Mouse (Mus musculus): Measurements from ENCODE around the gene Khdc3. TPM values are rescaled to one million over a fixed set of nuclear protein-coding genes. Genes with fewer than 3 reads are reported as not detected.

Khdc3 gene
- polyA plus RNA-seq, 1 experiment from 2014 or later: not detected

DNA sequence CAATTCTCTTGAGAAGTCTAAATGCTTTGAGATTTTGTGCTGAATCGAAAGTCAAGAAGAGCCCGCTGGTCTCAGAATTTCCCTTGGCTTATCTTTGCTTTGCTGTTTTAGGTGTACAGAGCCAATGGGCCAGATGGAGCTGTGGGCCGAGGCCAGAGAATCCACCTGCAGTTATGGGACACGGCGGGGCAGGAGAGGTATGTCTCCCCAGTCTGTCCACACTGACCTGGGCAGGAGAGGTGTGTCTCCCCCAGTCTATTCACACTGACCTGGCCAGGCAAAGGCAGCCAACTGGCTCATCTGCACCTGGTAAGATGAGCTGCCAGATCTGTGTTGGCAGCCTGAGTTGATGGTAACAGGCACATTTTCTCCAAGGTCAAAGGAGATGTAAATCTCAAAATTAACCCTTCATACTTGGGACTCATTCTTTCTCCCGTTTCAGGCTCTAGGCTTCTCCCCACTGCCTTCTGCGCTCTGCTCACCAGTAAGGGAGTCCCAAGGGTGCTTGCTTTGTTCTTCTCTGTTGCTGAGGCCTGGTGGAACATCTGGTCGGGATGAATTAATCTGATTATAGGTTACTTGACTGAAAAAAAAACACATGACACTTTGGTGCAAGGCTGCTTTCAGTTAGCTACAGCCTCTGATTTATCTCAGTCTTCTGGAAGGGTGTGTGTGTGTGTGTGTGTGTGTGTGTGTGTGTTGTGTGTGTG is 19.2 kb upstream of the Khdc3 start:
- Histone ChIP-seq H3K4me1 (no peaks in the 10 kb centered on the region), H3K27ac (no peak overlapping the region), H3K9me3 (no peaks in the 10 kb centered on the region), H3K9ac (no peak overlapping the region), H3K36me3 (no peaks in the 10 kb centered on the region), H3K27me3 (no peaks in the 10 kb centered on the region), H3K4me3 (no peak overlapping the region), H3K4me2 (no peak overlapping the region)
- WGBS: 74% methylated on average over 8 of the region's 8 CpGs
- no peak for ATAC-seq (ENCODE audit: borderline replicate concordance, extremely low read depth, low FRiP score, low TSS enrichment)

- H3K9ac ChIP-seq: no peak overlapping the region
- WGBS: 65% methylated on average over 6 of the region's 6 CpGs
- no peaks in the 10 kb centered on the region for H3K27me3 ChIP-seq
- no peak overlapping the region for H3K27ac ChIP-seq
- peaks cover 2% of the 10 kb centered on the region; the same call in 1 of the 2 replicates for H3K4me1 ChIP-seq
- no peak overlapping the region for H3K4me2 ChIP-seq
- no peak overlapping the region for H3K4me3 ChIP-seq
- no peak for ATAC-seq (ENCODE audit: borderline replicate concordance, extremely low read depth, low FRiP score, low TSS enrichment)
- H3K9me3 ChIP-seq: no peaks in the 10 kb centered on the region
- no peaks in the 10 kb centered on the region for H3K36me3 ChIP-seq
Observed at GRCm38 (mm10) chr9:73083956-73084355, 17.7 kb upstream of the Khdc3 start.

DNA sequence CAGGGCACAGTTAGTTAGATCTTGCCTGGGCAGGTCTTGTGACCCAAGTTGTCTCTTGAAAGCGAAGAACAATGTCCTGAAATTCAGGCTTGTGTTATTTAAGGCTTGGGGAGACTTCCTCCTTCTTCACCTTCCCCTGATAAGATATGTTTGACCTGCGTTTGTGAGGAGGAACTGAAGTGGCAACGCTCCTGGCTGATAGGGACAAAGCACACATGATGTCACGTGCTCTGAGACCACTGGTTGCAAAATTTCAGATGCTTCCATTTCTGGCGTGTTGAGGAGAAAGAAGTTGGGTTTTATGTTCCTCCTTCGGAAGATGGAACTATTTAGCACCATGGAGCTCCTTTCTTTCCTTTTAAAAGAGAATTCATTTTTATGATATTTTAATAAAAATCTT is 15.8 kb upstream of the Khdc3 start:
- Histone ChIP-seq H3K27ac (no peak overlapping the region), H3K27me3 (no peaks in the 10 kb centered on the region), H3K9ac (no peak overlapping the region), H3K9me3 (no peaks in the 10 kb centered on the region), H3K36me3 (no peaks in the 10 kb centered on the region), H3K4me1 (peaks cover 8% of the 10 kb centered on the region; the same call in 1 of the 2 replicates), H3K4me2 (no peak overlapping the region), H3K4me3 (no peak overlapping the region)
- no peak for ATAC-seq (ENCODE audit: borderline replicate concordance, extremely low read depth, low FRiP score, low TSS enrichment)
- WGBS: 65% methylated on average over 6 of the region's 6 CpGs

DNA sequence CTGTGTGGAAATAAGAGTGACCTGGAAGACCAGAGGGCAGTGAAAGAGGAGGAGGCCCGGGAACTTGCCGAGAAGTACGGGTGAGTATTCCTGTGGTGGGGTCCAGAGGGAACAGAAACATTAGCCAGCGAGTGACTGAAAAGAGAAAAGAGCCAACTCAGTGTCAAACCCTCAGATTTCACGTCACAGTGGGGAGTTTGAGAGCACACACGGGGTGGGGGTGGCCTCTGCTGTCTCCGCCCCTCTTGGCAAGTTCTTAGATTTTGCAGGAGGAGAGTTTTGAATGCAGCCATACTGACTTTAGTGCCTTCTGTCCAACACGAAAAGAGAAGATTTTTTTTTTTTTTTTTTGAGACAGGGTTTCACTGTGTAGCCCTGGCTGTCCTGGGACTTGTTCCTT is 14.5 kb upstream of the Khdc3 start:
- Histone ChIP-seq H3K9ac (no peak overlapping the region), H3K4me2 (no peak overlapping the region), H3K27me3 (no peaks in the 10 kb centered on the region), H3K9me3 (no peaks in the 10 kb centered on the region), H3K4me1 (peaks cover 8% of the 10 kb centered on the region; the same call in 1 of the 2 replicates), H3K4me3 (no peak overlapping the region), H3K36me3 (no peaks in the 10 kb centered on the region), H3K27ac (no peak overlapping the region)
- WGBS: 45% methylated on average over 8 of the region's 8 CpGs
- no peak for ATAC-seq (ENCODE audit: borderline replicate concordance, extremely low read depth, low FRiP score, low TSS enrichment)

DNA sequence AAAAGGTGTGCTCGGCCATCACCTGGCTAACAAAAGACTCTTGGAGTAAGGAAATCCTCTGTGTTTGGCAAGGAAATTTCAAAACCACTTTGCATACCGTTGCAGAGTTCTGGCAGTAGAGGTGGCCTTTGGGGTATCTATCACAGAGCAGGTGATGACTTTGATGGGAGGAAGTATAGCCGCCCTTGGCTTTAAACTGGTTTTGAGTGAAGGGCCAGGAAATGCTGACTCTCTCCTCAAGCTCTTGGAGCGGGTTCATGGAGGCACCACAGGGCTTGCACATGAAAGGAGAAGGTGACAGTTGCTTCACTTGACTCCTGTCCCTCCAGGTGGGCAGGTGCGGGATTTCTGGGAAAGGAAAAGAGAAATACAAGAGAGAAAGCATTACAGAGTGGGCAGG is 14.1 kb upstream of the Khdc3 start:
- H3K9me3 ChIP-seq: no peaks in the 10 kb centered on the region
- H3K4me3 ChIP-seq: no peak overlapping the region
- H3K4me1 ChIP-seq: peaks cover 8% of the 10 kb centered on the region; the same call in 1 of the 2 replicates
- ATAC-seq (ENCODE audit: borderline replicate concordance, extremely low read depth, low FRiP score, low TSS enrichment): no peak
- H3K27ac ChIP-seq: no peak overlapping the region
- H3K36me3 ChIP-seq: no peaks in the 10 kb centered on the region
- no peak overlapping the region for H3K4me2 ChIP-seq
- 59% methylated on average over 5 of the region's 5 CpGs for WGBS
- H3K27me3 ChIP-seq: no peaks in the 10 kb centered on the region
- no peak overlapping the region for H3K9ac ChIP-seq

- Histone ChIP-seq H3K9ac (no peak overlapping the region), H3K4me3 (no peak overlapping the region), H3K4me2 (peak overlapping the region; percentile 16), H3K4me1 (peaks cover 8% of the 10 kb centered on the region; the same call in 1 of the 2 replicates), H3K27me3 (no peaks in the 10 kb centered on the region), H3K36me3 (no peaks in the 10 kb centered on the region), H3K9me3 (no peaks in the 10 kb centered on the region), H3K27ac (peak overlapping the region; percentile 72)
- 45% methylated on average over 16 of the region's 16 CpGs for WGBS
- peak; percentile 64; the same call in 1 of the 2 replicates for ATAC-seq (ENCODE audit: borderline replicate concordance, extremely low read depth, low FRiP score, low TSS enrichment)
Observed at GRCm38 (mm10) chr9:73089222-73089920, 12.3 kb upstream of the Khdc3 start.

- Histone ChIP-seq H3K36me3 (no peaks in the 10 kb centered on the region), H3K4me1 (peaks cover 11% of the 10 kb centered on the region), H3K9me3 (no peaks in the 10 kb centered on the region), H3K4me2 (no peak overlapping the region), H3K9ac (no peak overlapping the region), H3K27me3 (peaks cover 3% of the 10 kb centered on the region; the same call in 1 of the 2 replicates), H3K4me3 (no peak overlapping the region), H3K27ac (peak overlapping the region; percentile 72)
- WGBS: 74% methylated on average over 10 of the region's 10 CpGs
- ATAC-seq (ENCODE audit: borderline replicate concordance, extremely low read depth, low FRiP score, low TSS enrichment): no peak
Observed at GRCm38 (mm10) chr9:73090121-73090520, 11.5 kb upstream of the Khdc3 start.

GRCm38 (mm10) chr9:73091747-73092146 is 9.9 kb upstream of the Khdc3 start:
- H3K27me3 ChIP-seq: peaks cover 10% of the 10 kb centered on the region; the same call in 1 of the 2 replicates
- H3K36me3 ChIP-seq: no peaks in the 10 kb centered on the region
- H3K9ac ChIP-seq: no peak overlapping the region
- no peak for ATAC-seq (ENCODE audit: borderline replicate concordance, extremely low read depth, low FRiP score, low TSS enrichment)
- peaks cover 13% of the 10 kb centered on the region for H3K4me1 ChIP-seq
- no peak overlapping the region for H3K4me3 ChIP-seq
- WGBS: 0% methylated on average over 1 of the region's 1 CpGs
- no peaks in the 10 kb centered on the region for H3K9me3 ChIP-seq
- H3K27ac ChIP-seq: no peak overlapping the region
- H3K4me2 ChIP-seq: no peak overlapping the region

DNA sequence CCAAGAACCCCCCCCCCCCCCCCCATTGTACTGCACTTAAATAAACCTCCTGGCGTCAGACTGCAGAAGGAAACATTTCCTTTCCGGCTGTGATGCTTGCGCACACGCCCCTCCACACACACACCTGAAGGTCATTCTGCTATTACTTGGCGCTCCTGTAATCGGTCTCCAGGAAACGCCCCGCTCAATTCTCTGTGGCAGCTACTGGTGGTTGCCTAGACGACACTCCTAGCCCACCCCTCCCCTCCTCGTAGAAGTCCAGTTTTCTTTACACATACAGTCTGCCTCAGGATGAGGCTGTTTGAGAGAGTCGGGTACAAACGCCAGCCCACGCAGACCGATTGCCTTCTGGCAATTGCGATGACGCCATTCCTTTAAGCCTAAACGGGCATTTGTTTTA is 7.1 kb upstream of the Khdc3 start:
- Histone ChIP-seq H3K4me2 (peak overlapping the region; percentile 22; the same call in 1 of the 2 replicates), H3K9me3 (no peaks in the 10 kb centered on the region), H3K36me3 (no peaks in the 10 kb centered on the region), H3K4me1 (peaks cover 6% of the 10 kb centered on the region), H3K9ac (no peak overlapping the region), H3K27ac (no peak overlapping the region), H3K4me3 (no peak overlapping the region), H3K27me3 (peaks cover 10% of the 10 kb centered on the region; the same call in 1 of the 2 replicates)
- 16% methylated on average over 16 of the region's 17 CpGs for WGBS
- no peak for ATAC-seq (ENCODE audit: borderline replicate concordance, extremely low read depth, low FRiP score, low TSS enrichment)

DNA sequence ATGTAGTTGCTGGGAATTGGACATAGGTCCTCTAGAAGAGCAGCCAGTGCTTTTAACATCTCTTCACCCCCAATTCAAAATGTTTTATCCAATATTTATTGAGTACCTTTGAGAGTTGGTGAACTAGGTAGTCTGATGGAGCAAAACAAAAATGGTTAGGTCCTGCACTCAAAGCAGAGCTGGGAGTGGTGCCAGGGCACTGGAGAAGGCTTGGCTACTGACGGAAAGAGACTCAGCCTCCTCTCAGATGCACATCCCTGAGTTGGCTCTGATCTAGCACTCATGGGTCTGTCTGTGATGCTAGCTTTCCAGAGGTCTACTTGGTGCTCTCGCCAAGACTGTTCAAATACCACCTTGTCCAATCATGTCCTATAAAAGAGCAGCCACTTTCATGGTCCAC is 3.7 kb upstream of the Khdc3 start:
- Histone ChIP-seq H3K27ac (no peak overlapping the region), H3K4me2 (no peak overlapping the region), H3K9me3 (no peaks in the 10 kb centered on the region), H3K36me3 (no peaks in the 10 kb centered on the region), H3K4me1 (peaks cover 6% of the 10 kb centered on the region), H3K4me3 (no peak overlapping the region), H3K27me3 (peaks cover 14% of the 10 kb centered on the region; the same call in 1 of the 2 replicates), H3K9ac (no peak overlapping the region)
- 71% methylated on average over 2 of the region's 2 CpGs for WGBS
- ATAC-seq (ENCODE audit: borderline replicate concordance, extremely low read depth, low FRiP score, low TSS enrichment): no peak

GRCm38 (mm10) chr9:73102181-73102580 is 545 bp downstream of the Khdc3 start, which contains the start of gene Gm20509:
TSS of gene Gm20509 (plus strand) at chr9:73102470.
- Histone ChIP-seq H3K36me3 (no peaks in the 10 kb centered on the region), H3K4me2 (peak within 1 kb of the TSS; percentile 93), H3K27ac (no peak within 1 kb of the TSS), H3K4me1 (peaks cover 8% of the 10 kb centered on the region), H3K9me3 (no peaks in the 10 kb centered on the region), H3K4me3 (peak within 1 kb of the TSS; percentile 47), H3K9ac (peak within 1 kb of the TSS; percentile 48), H3K27me3 (peaks cover 19% of the 10 kb centered on the region)
- 84% methylated on average over 4 of the region's 4 CpGs for WGBS
- ATAC-seq (ENCODE audit: borderline replicate concordance, extremely low read depth, low FRiP score, low TSS enrichment): no peak

Data from lung, embryonic 15.5 days (tissue).